Mouse (Mus musculus): ENCODE measurements around the gene Kcnab1.

GRCm38 (mm10) chr3:65110190-65110589, 1.0 kb downstream of the Kcnab1 start:
- TF ChIP-seq CTCF (IDR thresholded peaks at IDR 0.05; ENCODE audit: low read depth) (no peak), EP300 (IDR thresholded peaks at IDR 0.05; ENCODE audit: low read depth) (no peak)
